Mouse (Mus musculus) liver, embryonic 14.5 days (tissue): ENCODE results near the gene Zbtb16. TPM values are rescaled to one million over a fixed set of nuclear protein-coding genes. Genes with fewer than 3 reads are reported as not detected.

ENCODE experiments used
- ATAC-seq: fragments of 200-750 bp; cut with Nextera tagmentation; 2 replicates; pipeline ENCODE4 v1.8.0; 2017; ENCODE audit warnings: moderate number of reproducible peaks, mild to moderate bottlenecking, moderate library complexity; ENCODE audit not compliant: insufficient read depth
- DNase-seq, 3 experiments: peaks; one replicate each; pipeline ENCODE4 v3.0.0-alpha.2; 2012 to 2013; ENCODE audit warnings: low read depth in 3 of 3, low spot score in 3 of 3
- H3K27ac ChIP-seq: fragments of 300-500 bp; sonication (generic); 2 replicates; pipeline ENCODE4 v1.5.1; 2014; ENCODE audit warnings: moderate library complexity, mild to moderate bottlenecking, control low read depth, inconsistent platforms
- H3K27me3 ChIP-seq: fragments of 300-500 bp; sonication (generic); 2 replicates; pipeline ENCODE4 v1.6.1; 2014; ENCODE audit warnings: mild to moderate bottlenecking, low read length, moderate library complexity; ENCODE audit not compliant: control insufficient read depth, insufficient read depth
- H3K36me3 ChIP-seq: fragments of 300-500 bp; sonication (generic); replicated peaks from 2 replicates; pipeline ENCODE4 v1.6.1; 2014; ENCODE audit warnings: low read depth; ENCODE audit not compliant: control insufficient read depth, insufficient read depth
- H3K4me1 ChIP-seq, 2 experiments: fragments of 200-500 bp in 1 of 2; fragments of 300-500 bp in 1 of 2; sonication (generic) in 1 of 2; replicated peaks; 2 replicates each; pipeline ENCODE4 v1.6.1; 2012 to 2014; ENCODE audit warnings: antibody characterized with exemption in 1 of 2, inconsistent platforms in 1 of 2, low read length in 1 of 2; ENCODE audit not compliant: control insufficient read depth in 2 of 2, insufficient read depth in 2 of 2
- H3K4me2 ChIP-seq: fragments of 300-500 bp; sonication (generic); 2 replicates; pipeline ENCODE4 v1.6.1; 2014; ENCODE audit warnings: low read depth, mild to moderate bottlenecking, control low read depth, moderate library complexity
- H3K4me3 ChIP-seq, 2 experiments: fragments of 200-500 bp in 1 of 2; fragments of 300-500 bp in 1 of 2; sonication (generic) in 1 of 2; 2 replicates each; pipeline ENCODE4 v1.5.1; 2012 to 2014; ENCODE audit warnings: low read depth in 2 of 2, low read length in 2 of 2, mild to moderate bottlenecking in 2 of 2, control low read depth in 1 of 2, inconsistent platforms in 1 of 2, moderate library complexity in 1 of 2; ENCODE audit not compliant: insufficient read depth in 1 of 2
- H3K9ac ChIP-seq: fragments of 300-500 bp; sonication (generic); replicated peaks from 2 replicates; pipeline ENCODE4 v1.6.1; 2014; ENCODE audit warnings: mild to moderate bottlenecking, control low read depth, moderate library complexity
- H3K9me3 ChIP-seq: fragments of 300-500 bp; sonication (generic); 2 replicates; pipeline ENCODE4 v1.6.1; 2016; ENCODE audit warnings: low read length, mixed read lengths; ENCODE audit not compliant: control insufficient read depth
- CTCF ChIP-seq: IDR thresholded peaks from 2 replicates; pipeline ENCODE4 v1.5.1; 2016; ENCODE audit warnings: antibody characterized with exemption, low read depth, control low read depth
- EP300 ChIP-seq: IDR thresholded peaks from 2 replicates; pipeline ENCODE4 v1.6.1; 2016; ENCODE audit warnings: antibody characterized with exemption, low read depth
- WGBS: fragments of 180-500 bp; shearing (Covaris S2); extraction: QIAGEN DNeasy Blood & Tissue Kit; methylation state at CpG from one replicate; pipeline ENCODE4 v1.1.7; 2014; ENCODE audit not compliant: insufficient replicate concordance; 5-methylcytosine and 5-hydroxymethylcytosine counted together
- polyA plus RNA-seq, 2 experiments: library from polyadenylated mRNA; depleted of rRNA in 1 of 2; stranded (reverse) in 1 of 2; unstranded in 1 of 2; fragments of >200 nt; fragmentation: Nextera tagmentation in 1 of 2; extraction: Ambion mirVana in 1 of 2; gene quantifications; 2 replicates each; pipeline versions ENCODE4 v1.2.1 to v1.2.3; 2012 to 2014

Zbtb16 gene
- polyA plus RNA-seq, 2 experiments = 0.26 to 0.30 TPM

DNA sequence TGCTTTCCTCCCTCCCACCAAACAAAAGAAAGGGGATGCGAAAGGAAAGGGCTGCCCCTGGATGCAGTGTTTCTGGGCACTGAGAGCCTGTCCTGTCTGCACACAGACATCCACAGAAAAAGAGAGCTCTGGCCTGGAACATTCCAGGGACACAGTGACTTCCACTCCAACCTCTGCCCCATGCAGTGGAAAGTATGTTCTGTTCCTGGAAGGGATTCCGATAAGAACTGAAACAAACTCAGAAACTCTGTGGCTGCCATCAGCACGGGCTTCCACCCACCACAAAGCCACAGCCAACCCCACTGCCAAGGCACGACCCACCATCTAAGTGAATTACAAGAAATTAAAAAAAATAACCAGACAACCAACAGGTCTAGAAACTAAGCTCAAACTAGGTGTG is 52.7 kb downstream of the Zbtb16 start:
- Histone ChIP-seq H3K4me3 (no peak overlapping the region), H3K27me3 (no peaks in the 10 kb centered on the region), H3K4me2 (no peak overlapping the region), H3K27ac (no peak overlapping the region), H3K4me1 (peaks cover 0 to 4% of the 10 kb centered on the region in 2 experiments; a peak in 2 of 4 replicates), H3K9me3 (no peaks in the 10 kb centered on the region), H3K9ac (no peak overlapping the region), H3K36me3 (no peaks in the 10 kb centered on the region)
- DNase-seq (no peak), ATAC-seq (no peak)
- TF ChIP-seq CTCF (no peak), EP300 (no peak)
- WGBS = 48% methylated on average over 4 of the region's 4 CpGs

GRCm38 (mm10) chr9:48782284-48783060 is 53.5 kb downstream of the Zbtb16 start:
- Histone ChIP-seq H3K4me2 (no peak overlapping the region), H3K27ac (no peak overlapping the region), H3K4me1 (peaks cover 0 to 4% of the 10 kb centered on the region in 2 experiments; a peak in 2 of 4 replicates), H3K4me3 (no peak overlapping the region), H3K9me3 (no peaks in the 10 kb centered on the region), H3K9ac (no peak overlapping the region), H3K27me3 (no peaks in the 10 kb centered on the region), H3K36me3 (no peaks in the 10 kb centered on the region)
- ATAC-seq (no peak), DNase-seq (no peak)
- TF ChIP-seq CTCF (no peak), EP300 (no peak)
- WGBS = 64% methylated on average over 15 of the region's 15 CpGs

- DNase-seq (no peak), ATAC-seq (no peak)
- H3K4me2 ChIP-seq = no peak overlapping the region
- no peak overlapping the region for H3K4me3 ChIP-seq
- TF ChIP-seq CTCF (no peak), EP300 (no peak)
- no peaks in the 10 kb centered on the region for H3K9me3 ChIP-seq
- no peaks in the 10 kb centered on the region for H3K36me3 ChIP-seq
- no peak overlapping the region for H3K9ac ChIP-seq
- H3K4me1 ChIP-seq = no peaks in the 10 kb centered on the region
- WGBS = 71% methylated on average over 7 of the region's 7 CpGs
- H3K27me3 ChIP-seq = no peaks in the 10 kb centered on the region
- H3K27ac ChIP-seq = no peak overlapping the region
Measured at GRCm38 (mm10) chr9:48776268-48776667, 59.8 kb downstream of the Zbtb16 start.

DNA sequence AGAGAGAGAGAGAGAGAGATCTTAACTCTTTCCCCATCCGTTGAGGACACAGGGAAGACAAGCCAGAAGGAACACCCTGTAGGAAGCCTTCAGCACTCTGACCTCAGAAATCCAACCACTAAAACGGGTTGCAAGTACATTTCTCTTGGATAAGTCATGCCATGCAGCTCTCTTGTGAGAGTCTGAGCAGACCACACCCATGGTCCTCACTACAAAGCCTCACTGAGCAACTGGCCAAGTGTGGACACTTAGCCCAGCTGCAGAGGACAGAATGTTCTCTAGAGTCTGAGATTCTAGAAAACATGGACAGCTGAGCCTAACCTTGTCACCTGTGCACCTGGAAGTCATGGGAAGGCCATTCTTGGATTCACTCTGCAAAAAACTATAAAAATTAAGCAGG is 60.5 kb downstream of the Zbtb16 start:
- Histone ChIP-seq H3K9ac (no peak overlapping the region), H3K36me3 (no peaks in the 10 kb centered on the region), H3K4me1 (no peaks in the 10 kb centered on the region), H3K4me3 (no peak overlapping the region), H3K4me2 (no peak overlapping the region), H3K27ac (no peak overlapping the region), H3K9me3 (no peaks in the 10 kb centered on the region), H3K27me3 (no peaks in the 10 kb centered on the region)
- WGBS = 45% methylated on average over 2 of the region's 2 CpGs
- TF ChIP-seq CTCF (no peak), EP300 (no peak)
- ATAC-seq (no peak), DNase-seq (no peak)

DNA sequence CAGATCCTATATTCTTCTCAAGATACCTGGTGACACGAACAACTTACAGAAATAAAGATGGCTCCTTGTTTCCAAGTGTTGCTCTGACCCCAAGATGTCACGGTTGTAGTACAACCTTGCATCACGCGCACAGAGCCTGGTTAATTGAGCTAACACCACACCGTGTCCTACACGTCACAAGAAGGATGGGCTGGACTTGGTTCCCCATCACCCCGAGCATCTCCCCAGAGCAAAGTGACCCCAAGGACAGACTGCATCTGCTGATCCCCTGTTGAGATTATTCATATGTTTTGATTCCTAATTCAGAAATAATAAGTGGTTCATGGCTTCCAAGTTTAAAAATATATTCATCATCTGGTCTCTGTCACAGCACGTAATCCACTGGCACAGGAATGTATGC is 62.3 kb downstream of the Zbtb16 start:
- Histone ChIP-seq H3K27ac (no peak overlapping the region), H3K36me3 (no peaks in the 10 kb centered on the region), H3K27me3 (no peaks in the 10 kb centered on the region), H3K9me3 (no peaks in the 10 kb centered on the region), H3K9ac (no peak overlapping the region), H3K4me2 (no peak overlapping the region), H3K4me3 (no peak overlapping the region), H3K4me1 (no peaks in the 10 kb centered on the region)
- WGBS = 75% methylated on average over 8 of the region's 8 CpGs
- TF ChIP-seq EP300 (no peak), CTCF (no peak)
- ATAC-seq = no peak
- no peak for DNase-seq
